Mouse (Mus musculus) liver, embryonic 14.5 days (tissue): ENCODE measurements around the gene Ccdc162.

Source experiments
- CTCF ChIP-seq: IDR thresholded peaks from 2 replicates; pipeline ENCODE4 v1.5.1; 2016; ENCODE audit warnings: antibody characterized with exemption, low read depth, control low read depth
- EP300 ChIP-seq: IDR thresholded peaks from 2 replicates; pipeline ENCODE4 v1.6.1; 2016; ENCODE audit warnings: antibody characterized with exemption, low read depth

GRCm38 (mm10) chr10:41580441-41580840, 136.0 kb downstream of the Ccdc162 start:
- TF ChIP-seq EP300 (no peak), CTCF (no peak)
